Mouse (Mus musculus): ENCODE results near the gene Slc22a14.

Gene Slc22a14

GRCm38 (mm10) chr9:119357331-119358057 lies 7.9 kb downstream of the Slc22a14 start, which contains the start of gene Xylb:
Xylb (plus strand) TSS chr9:119357381.
- DNase-seq (ENCODE audit: low spot score in 2 of 2), result peak; percentile 83 to 87

- DNase-seq (ENCODE audit: low spot score in 2 of 2), result no peak
Observed at GRCm38 (mm10) chr9:119355943-119356342, 9.4 kb downstream of the Slc22a14 start.

- DNase-seq (ENCODE audit: low spot score in 2 of 2), result no peak
Observed at GRCm38 (mm10) chr9:119353926-119354325, 11.4 kb downstream of the Slc22a14 start.

- peak; percentile 53 to 58 for DNase-seq (ENCODE audit: low spot score in 2 of 2)
Observed at GRCm38 (mm10) chr9:119352060-119352459, 13.3 kb downstream of the Slc22a14 start.

GRCm38 (mm10) chr9:119350947-119351705 lies 14.2 kb downstream of the Slc22a14 start:
- DNase-seq (ENCODE audit: low spot score in 2 of 2), result no peak

GRCm38 (mm10) chr9:119350531-119350930 lies 14.8 kb downstream of the Slc22a14 start:
- no peak for DNase-seq (ENCODE audit: low spot score in 2 of 2)

- DNase-seq (ENCODE audit: low spot score in 2 of 2), result no peak
Observed at GRCm38 (mm10) chr9:119346376-119346775, 19.0 kb downstream of the Slc22a14 start.

GRCm38 (mm10) chr9:119342728-119343127 lies 22.6 kb downstream of the Slc22a14 start:
- DNase-seq (ENCODE audit: low spot score in 2 of 2), result no peak

GRCm38 (mm10) chr9:119340909-119341816 lies 24.2 kb downstream of the Slc22a14 start, which contains the start of gene Myd88:
Myd88 (minus strand) TSS chr9:119341411.
- DNase-seq (ENCODE audit: low spot score in 2 of 2), result peak; percentile 95 to 96

GRCm38 (mm10) chr9:119340212-119340580 lies 25.2 kb downstream of the Slc22a14 start:
- peak in 1 of 2 experiments; percentile 18 for DNase-seq (ENCODE audit: low spot score in 2 of 2)

GRCm38 (mm10) chr9:119339558-119340211 lies 25.7 kb downstream of the Slc22a14 start, which contains the start of gene Acaa1a:
Acaa1a (plus strand) TSS chr9:119339676.
- peak; percentile 76 to 83 for DNase-seq (ENCODE audit: low spot score in 2 of 2)

GRCm38 (mm10) chr9:119339106-119339505 lies 26.2 kb downstream of the Slc22a14 start:
- peak in 1 of 2 experiments; percentile 21 for DNase-seq (ENCODE audit: low spot score in 2 of 2)

- no peak for DNase-seq (ENCODE audit: low spot score in 2 of 2)
Observed at GRCm38 (mm10) chr9:119338350-119338749, 27.0 kb downstream of the Slc22a14 start.

GRCm38 (mm10) chr9:119337842-119338241 lies 27.5 kb downstream of the Slc22a14 start:
- DNase-seq (ENCODE audit: low spot score in 2 of 2), result no peak

- no peak for DNase-seq (ENCODE audit: low spot score in 2 of 2)
Observed at GRCm38 (mm10) chr9:119335571-119335970, 29.8 kb downstream of the Slc22a14 start.

GRCm38 (mm10) chr9:119334834-119335233 lies 30.5 kb downstream of the Slc22a14 start:
- DNase-seq (ENCODE audit: low spot score in 2 of 2), result no peak

GRCm38 (mm10) chr9:119334324-119334723 lies 31.0 kb downstream of the Slc22a14 start:
- DNase-seq (ENCODE audit: low spot score in 2 of 2), result peak; percentile 45 to 60

- no peak for DNase-seq (ENCODE audit: low spot score in 2 of 2)
Observed at GRCm38 (mm10) chr9:119330186-119330963, 35.0 kb downstream of the Slc22a14 start.

- DNase-seq (ENCODE audit: low spot score in 2 of 2), result no peak
Observed at GRCm38 (mm10) chr9:119328488-119328887, 36.9 kb downstream of the Slc22a14 start.

GRCm38 (mm10) chr9:119324130-119324529 lies 41.2 kb downstream of the Slc22a14 start:
- no peak for DNase-seq (ENCODE audit: low spot score in 2 of 2)
